Mouse (Mus musculus) embryonic facial prominence, embryonic 15.5 days (tissue): ENCODE data around the gene Dock7. TPM values are rescaled to one million over a fixed set of nuclear protein-coding genes. Genes with fewer than 3 reads are reported as not detected.

Experiments
- ATAC-seq: fragments of 200-750 bp; cut with Nextera tagmentation; 2 replicates; pipeline ENCODE4 v1.8.0; 2017; ENCODE audit warnings: low read depth, moderate TSS enrichment; ENCODE audit not compliant: insufficient number of reproducible peaks, low FRiP score, low TSS enrichment
- H3K27ac ChIP-seq: fragments of 300-500 bp; sonication (generic); replicated peaks from 2 replicates; pipeline ENCODE4 v1.5.1; 2015; ENCODE audit warnings: mild to moderate bottlenecking, inconsistent platforms
- H3K27me3 ChIP-seq: fragments of 300-500 bp; sonication (generic); 2 replicates; pipeline ENCODE4 v1.6.1; 2015; ENCODE audit warnings: inconsistent platforms
- H3K36me3 ChIP-seq: fragments of 300-500 bp; sonication (generic); 2 replicates; pipeline ENCODE4 v1.6.1; 2015; ENCODE audit warnings: mild to moderate bottlenecking, inconsistent platforms
- H3K4me1 ChIP-seq: fragments of 300-500 bp; sonication (generic); 2 replicates; pipeline ENCODE4 v1.6.1; 2015; ENCODE audit warnings: inconsistent platforms
- H3K4me2 ChIP-seq: fragments of 300-500 bp; sonication (generic); replicated peaks from 2 replicates; pipeline ENCODE4 v1.6.1; 2015; ENCODE audit warnings: mild to moderate bottlenecking, inconsistent platforms
- H3K4me3 ChIP-seq: fragments of 300-500 bp; sonication (generic); replicated peaks from 2 replicates; pipeline ENCODE4 v1.5.1; 2015; ENCODE audit warnings: mild to moderate bottlenecking, inconsistent platforms
- H3K9ac ChIP-seq: fragments of 300-500 bp; sonication (generic); 2 replicates; pipeline ENCODE4 v1.6.1; 2015; ENCODE audit warnings: inconsistent platforms
- H3K9me3 ChIP-seq: fragments of 300-500 bp; sonication (generic); replicated peaks from 2 replicates; pipeline ENCODE4 v1.6.1; 2016; ENCODE audit warnings: inconsistent platforms
- WGBS: fragments of 180-500 bp; shearing (Covaris S2); methylation state at CpG from one replicate; pipeline ENCODE4 v1.1.7; 2015; 5-methylcytosine and 5-hydroxymethylcytosine counted together
- polyA plus RNA-seq: library from polyadenylated mRNA; unstranded; fragments of >200 nt; fragmentation: Nextera tagmentation; extraction: Ambion mirVana; gene quantifications from 2 replicates; pipeline ENCODE4 v1.2.1, GENCODE M21; 2015

The Dock7 gene
- polyA plus RNA-seq, 1 experiment from 2014 or later: 46.7 TPM

DNA sequence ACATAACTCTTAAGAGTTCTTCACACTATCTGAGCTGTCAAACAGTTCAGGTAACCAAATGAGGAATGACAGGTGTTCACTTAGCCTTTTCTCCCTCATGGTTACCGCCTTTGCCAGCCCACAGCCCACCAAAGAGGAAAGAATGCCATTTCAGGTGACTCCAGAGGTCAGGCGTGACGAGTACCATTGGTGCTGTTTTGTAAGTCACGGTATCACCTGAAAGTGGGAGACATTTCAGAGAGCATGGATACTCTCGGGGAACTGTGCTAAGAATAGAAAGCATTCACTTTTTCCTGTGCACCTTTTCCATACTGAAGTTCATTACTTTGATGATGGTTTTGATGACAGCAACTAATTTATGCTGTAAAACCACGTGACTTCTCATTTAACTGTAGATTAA lies 184.7 kb downstream of the Dock7 start:
- peaks cover 60% of the 10 kb centered on the region for H3K36me3 ChIP-seq
- no peak for ATAC-seq
- H3K4me1 ChIP-seq: no peaks in the 10 kb centered on the region
- H3K27me3 ChIP-seq: no peaks in the 10 kb centered on the region
- H3K9me3 ChIP-seq: no peaks in the 10 kb centered on the region
- WGBS: 82% methylated on average over 6 of the region's 6 CpGs
- no peak overlapping the region for H3K27ac ChIP-seq
- H3K9ac ChIP-seq: no peak overlapping the region
- H3K4me3 ChIP-seq: no peak overlapping the region
- H3K4me2 ChIP-seq: no peak overlapping the region

- no peak for ATAC-seq
- no peak overlapping the region for H3K27ac ChIP-seq
- H3K27me3 ChIP-seq: no peaks in the 10 kb centered on the region
- no peaks in the 10 kb centered on the region for H3K9me3 ChIP-seq
- peak overlapping the region; percentile 64 for H3K4me3 ChIP-seq
- peak overlapping the region; percentile 77 for H3K4me2 ChIP-seq
- H3K4me1 ChIP-seq: peaks cover 18% of the 10 kb centered on the region
- H3K36me3 ChIP-seq: peaks cover 6% of the 10 kb centered on the region; the same call in 1 of the 2 replicates
- 0 out of 2 replicates have a peak overlapping the region, but pooled peaks have one; percentile 3 for H3K9ac ChIP-seq
- 14% methylated on average over 6 of the region's 6 CpGs for WGBS
Observed at GRCm38 (mm10) chr4:98925250-98925781, 195.4 kb downstream of the Dock7 start.

DNA sequence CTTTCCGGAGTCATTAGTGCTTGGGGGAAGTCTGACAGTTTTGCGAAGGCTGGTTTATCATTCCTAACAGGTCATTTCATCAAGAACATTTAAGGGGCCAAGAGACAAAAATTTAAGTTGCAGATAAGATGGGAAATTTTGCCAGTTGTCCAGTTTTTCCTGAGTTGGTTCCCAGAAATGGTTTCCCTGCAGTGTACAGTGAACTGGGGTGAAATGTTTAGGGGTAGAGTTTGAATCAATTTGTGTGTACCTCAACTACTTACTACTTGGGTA lies 195.9 kb downstream of the Dock7 start:
- Histone ChIP-seq H3K9me3 (no peaks in the 10 kb centered on the region), H3K4me2 (peak overlapping the region; percentile 77), H3K27ac (peak overlapping the region; percentile 100), H3K9ac (peak overlapping the region; percentile 68), H3K27me3 (no peaks in the 10 kb centered on the region), H3K36me3 (peaks cover 2% of the 10 kb centered on the region; the same call in 1 of the 2 replicates), H3K4me1 (peaks cover 18% of the 10 kb centered on the region), H3K4me3 (peak overlapping the region; percentile 64)
- no peak for ATAC-seq
- WGBS: 2% methylated on average over 2 of the region's 2 CpGs

DNA sequence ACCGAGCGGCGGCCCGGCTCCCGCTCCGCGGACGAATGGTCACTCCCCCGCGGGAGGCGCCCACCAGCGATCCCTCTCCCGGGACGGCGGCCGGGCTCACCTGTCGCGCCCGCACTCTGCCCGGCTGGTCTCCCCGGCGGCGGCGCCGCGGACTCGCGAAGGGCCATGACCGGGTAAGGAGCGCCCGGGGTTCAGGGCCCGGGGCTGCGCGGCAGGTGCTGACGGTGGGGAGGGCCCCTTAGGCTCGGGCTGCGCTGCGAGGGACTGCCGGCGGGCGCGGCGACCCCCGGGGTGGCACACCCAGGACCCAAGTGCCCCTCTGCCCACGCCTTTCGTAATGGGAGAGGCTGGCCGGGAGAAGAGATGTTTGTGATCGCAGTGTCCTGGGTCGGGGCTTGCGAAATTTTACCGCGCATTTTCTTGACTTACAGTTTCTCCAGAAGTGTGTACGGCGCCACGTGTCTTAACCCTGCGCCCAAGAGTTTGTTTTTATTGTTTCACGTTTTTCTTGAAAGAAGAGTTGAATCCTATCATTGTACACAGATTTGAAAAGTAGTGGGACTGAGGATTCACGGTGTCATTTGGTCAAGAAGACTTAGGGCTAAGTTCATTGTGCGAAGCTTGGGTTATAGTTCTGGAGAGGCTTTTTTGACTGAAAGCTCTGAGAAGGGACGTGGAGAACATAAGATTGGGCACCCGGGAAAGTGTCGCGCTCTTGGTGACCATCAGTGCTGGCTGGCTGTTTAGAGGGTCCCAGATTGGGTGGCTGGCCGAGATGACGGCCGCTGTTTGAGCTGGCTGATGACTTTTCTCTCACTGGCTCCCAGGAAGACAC lies 196.4 kb downstream of the Dock7 start:
- peak; percentile 0; the same call in 1 of the 2 replicates for ATAC-seq
- H3K9me3 ChIP-seq: no peaks in the 10 kb centered on the region
- peaks cover 18% of the 10 kb centered on the region for H3K4me1 ChIP-seq
- H3K4me3 ChIP-seq: peak overlapping the region; percentile 64
- H3K27me3 ChIP-seq: no peaks in the 10 kb centered on the region
- peaks cover 2% of the 10 kb centered on the region; the same call in 1 of the 2 replicates for H3K36me3 ChIP-seq
- peak overlapping the region; percentile 68 for H3K9ac ChIP-seq
- H3K27ac ChIP-seq: peak overlapping the region; percentile 100
- peak overlapping the region; percentile 77 for H3K4me2 ChIP-seq
- WGBS: under 1% methylated on average over 65 of the region's 66 CpGs

DNA sequence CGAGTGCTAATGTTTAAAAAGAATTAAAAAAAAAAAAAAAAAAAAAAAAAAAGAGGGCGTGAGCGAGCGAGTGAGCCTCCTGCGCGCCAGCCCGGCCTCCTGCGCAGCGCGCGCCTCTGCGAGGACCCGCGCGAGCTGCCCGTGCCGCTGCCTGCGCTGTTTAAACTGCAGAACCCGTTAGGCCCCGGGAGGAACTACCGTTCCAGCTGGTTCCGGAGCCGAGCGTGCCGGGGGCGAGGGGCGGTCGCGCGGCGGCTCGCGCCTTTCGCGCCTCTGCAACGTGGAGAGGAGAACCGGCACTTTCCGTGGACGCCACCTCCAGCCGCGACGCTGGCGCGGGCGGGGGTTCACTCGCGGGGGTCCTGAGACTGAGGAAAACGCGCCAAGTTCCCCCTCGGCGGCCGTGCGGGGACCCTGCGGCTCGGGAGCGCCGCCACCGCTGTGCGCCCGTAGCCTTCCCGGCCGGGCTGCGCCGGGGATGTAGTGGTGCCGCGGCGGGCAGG lies 197.1 kb downstream of the Dock7 start, which contains the start of gene Usp1:
Gene Usp1, plus strand, starts transcription at position 243 of the 503 bp plus-strand sequence.
- WGBS: 0% methylated on average over 45 of the region's 67 CpGs
- no peaks in the 10 kb centered on the region for H3K27me3 ChIP-seq

DNA sequence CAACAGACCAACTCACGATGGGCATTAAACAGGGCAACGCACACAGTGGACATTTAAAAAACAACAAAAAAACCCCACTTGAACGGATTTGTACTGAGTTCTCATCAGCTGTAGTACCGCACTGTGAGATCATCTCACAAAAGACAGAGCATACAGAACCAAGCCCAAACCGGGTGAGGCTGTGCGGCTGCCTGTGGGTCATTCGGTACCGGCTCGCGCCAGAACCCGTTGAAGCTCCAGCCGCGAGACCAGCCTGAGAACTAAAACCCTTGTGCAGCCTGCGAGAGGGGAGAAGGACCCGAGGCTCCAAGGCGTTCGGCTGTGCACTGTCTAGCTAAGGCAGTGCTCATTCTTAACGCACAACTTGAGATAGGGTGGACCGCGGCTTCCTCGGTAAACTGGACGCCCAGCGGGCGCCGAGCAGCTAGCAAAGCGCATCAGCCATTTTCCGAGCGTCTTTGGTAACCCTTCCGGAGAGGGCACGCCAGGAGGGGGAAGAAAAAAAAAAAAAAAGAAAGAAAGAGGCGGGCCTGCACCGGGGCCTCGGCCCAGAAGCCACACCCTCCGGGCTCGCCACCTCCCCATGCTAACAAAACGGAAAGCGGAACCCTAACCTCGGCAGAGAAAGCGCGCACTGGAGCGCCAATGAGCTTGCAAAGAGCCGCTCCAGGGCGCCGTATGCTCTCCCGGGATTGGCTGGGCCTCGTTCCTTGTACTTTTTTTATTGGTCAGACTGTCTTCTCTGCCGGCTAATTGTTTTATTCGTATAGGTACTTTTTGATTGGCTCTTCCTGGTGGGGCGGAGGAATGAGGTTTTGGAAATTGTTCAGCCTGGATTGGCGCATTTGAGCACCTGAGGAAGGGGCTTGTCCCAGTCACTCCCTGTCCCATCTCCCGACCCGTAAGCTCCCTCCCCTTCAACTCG lies 197.8 kb downstream of the Dock7 start:
- Histone ChIP-seq H3K4me3 (peak overlapping the region; percentile 64), H3K27ac (peak overlapping the region; percentile 100), H3K4me1 (peaks cover 18% of the 10 kb centered on the region), H3K27me3 (no peaks in the 10 kb centered on the region), H3K36me3 (no peaks in the 10 kb centered on the region), H3K9ac (peak overlapping the region; percentile 77), H3K4me2 (peak overlapping the region; percentile 77), H3K9me3 (no peaks in the 10 kb centered on the region)
- peak; percentile 97 for ATAC-seq
- WGBS: under 1% methylated on average over 53 of the region's 53 CpGs

More for the DNA sequence above, 197.1 kb downstream of the Dock7 start, which contains the start of gene Usp1:
- Histone ChIP-seq H3K4me3 (peak within 1 kb of the TSS; percentile 64), H3K36me3 (no peaks in the 10 kb centered on the region), H3K4me2 (peak within 1 kb of the TSS; percentile 77), H3K9ac (peak within 1 kb of the TSS; percentile 77), H3K27ac (peak within 1 kb of the TSS; percentile 100), H3K4me1 (peaks cover 18% of the 10 kb centered on the region), H3K9me3 (no peaks in the 10 kb centered on the region)
- ATAC-seq: peak; percentile 58

DNA sequence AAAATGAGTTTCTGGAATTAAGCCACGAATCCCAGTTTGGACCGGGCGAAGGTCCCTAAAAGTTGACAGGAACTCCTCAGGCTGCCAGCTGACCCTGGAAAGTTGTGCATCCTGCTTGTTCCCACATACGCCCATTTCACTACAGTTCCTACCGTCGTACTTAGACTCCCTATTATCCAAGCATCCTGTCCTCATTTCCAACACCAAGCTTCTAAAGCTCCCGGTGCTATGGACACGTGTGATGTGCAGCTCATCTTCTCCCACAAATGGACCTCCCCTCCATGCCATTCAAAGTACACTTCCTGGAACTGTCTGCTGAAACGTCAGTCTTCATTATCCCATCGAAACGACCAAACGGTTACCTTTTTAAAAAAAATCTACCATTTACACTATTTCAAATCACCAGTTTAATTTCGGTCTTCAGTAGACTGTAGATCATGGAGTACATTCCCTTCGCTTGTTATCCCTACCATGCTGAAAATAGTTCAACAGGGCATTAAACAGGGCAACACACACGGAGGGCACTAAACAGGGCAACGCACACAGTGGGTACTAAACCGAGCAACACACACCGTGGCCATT lies 198.6 kb downstream of the Dock7 start:
- Histone ChIP-seq H3K4me2 (peak overlapping the region; percentile 77), H3K36me3 (no peaks in the 10 kb centered on the region), H3K9ac (peak overlapping the region; percentile 77), H3K9me3 (no peaks in the 10 kb centered on the region), H3K27ac (peak overlapping the region; percentile 98), H3K27me3 (no peaks in the 10 kb centered on the region), H3K4me3 (peak overlapping the region; percentile 64), H3K4me1 (peaks cover 18% of the 10 kb centered on the region)
- 11% methylated on average over 18 of the region's 18 CpGs for WGBS
- no peak for ATAC-seq

DNA sequence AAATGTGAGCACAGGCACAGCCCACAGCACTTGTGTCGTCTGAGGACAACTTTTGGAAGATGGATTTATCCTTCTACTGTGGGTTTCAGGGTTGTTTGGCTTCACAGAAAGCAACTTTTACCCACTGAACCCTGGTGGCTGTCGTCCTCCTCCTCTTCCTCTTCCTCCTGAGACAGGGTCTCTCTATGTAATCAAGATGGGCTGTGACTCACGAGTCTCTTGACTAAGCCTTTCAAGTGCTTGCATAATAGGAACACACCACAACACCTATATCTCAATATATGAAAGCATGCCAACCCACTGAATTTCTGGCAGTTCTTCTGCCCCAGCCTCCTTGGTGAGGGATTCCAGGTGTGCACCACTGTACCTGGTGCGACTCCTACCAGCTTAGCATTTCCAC lies 199.8 kb downstream of the Dock7 start:
- H3K4me2 ChIP-seq: no peak overlapping the region
- no peak overlapping the region for H3K27ac ChIP-seq
- H3K36me3 ChIP-seq: no peaks in the 10 kb centered on the region
- no peak overlapping the region for H3K4me3 ChIP-seq
- H3K4me1 ChIP-seq: peaks cover 16% of the 10 kb centered on the region
- H3K27me3 ChIP-seq: no peaks in the 10 kb centered on the region
- 85% methylated on average over 4 of the region's 4 CpGs for WGBS
- H3K9ac ChIP-seq: no peak overlapping the region
- H3K9me3 ChIP-seq: no peaks in the 10 kb centered on the region
- no peak for ATAC-seq

DNA sequence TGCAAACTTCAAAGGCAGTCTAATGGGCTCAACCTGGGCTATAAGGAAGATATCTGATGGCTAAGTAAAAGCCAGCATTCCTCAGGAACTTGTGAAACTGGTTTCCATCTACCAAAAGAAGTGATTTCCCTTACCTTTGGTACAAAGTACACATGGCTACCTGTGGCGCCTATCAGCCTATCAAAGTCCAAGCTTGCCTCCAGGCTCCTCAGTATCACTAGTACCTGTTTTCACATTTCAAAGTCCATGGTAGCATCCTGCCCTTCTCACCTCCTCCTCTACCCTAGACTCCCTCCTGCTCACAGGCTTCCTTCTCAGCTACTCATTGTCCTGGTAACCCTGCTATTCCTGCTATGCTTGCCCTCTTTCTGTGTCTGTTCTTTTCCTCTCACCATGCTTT lies 202.5 kb downstream of the Dock7 start:
- H3K4me1 ChIP-seq: peaks cover 5% of the 10 kb centered on the region; the same call in 1 of the 2 replicates
- no peak for ATAC-seq
- 88% methylated on average over 1 of the region's 1 CpGs for WGBS

DNA sequence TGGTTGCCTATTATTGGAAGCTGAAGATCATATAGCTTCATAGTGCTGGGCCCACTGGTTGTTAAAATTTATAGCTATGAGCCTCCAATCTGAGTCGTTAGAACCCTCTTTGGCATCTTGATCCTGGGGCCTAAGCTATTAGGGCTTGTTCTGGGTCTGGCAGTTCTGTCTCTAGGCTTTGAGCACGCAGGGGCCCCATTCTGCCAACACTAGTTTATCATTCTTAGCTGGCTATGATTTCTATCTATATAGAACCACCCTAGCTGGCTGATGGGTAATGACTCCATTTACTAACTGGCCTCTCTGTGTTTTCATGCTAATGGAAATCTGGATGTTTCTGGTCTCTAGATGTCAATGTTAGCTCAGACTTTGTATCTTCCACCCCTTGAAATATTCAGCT lies 203.0 kb downstream of the Dock7 start:
- WGBS: 83% methylated on average over 2 of the region's 2 CpGs
- H3K9ac ChIP-seq: no peak overlapping the region
- no peaks in the 10 kb centered on the region for H3K27me3 ChIP-seq
- H3K9me3 ChIP-seq: no peaks in the 10 kb centered on the region
- no peaks in the 10 kb centered on the region for H3K36me3 ChIP-seq
- H3K4me2 ChIP-seq: no peak overlapping the region
- H3K27ac ChIP-seq: no peak overlapping the region
- no peak overlapping the region for H3K4me3 ChIP-seq
- peaks cover 5% of the 10 kb centered on the region; the same call in 1 of the 2 replicates for H3K4me1 ChIP-seq
- no peak for ATAC-seq

More for the DNA sequence above, 202.5 kb downstream of the Dock7 start:
- H3K36me3 ChIP-seq: no peaks in the 10 kb centered on the region
- H3K9ac ChIP-seq: no peak overlapping the region
- no peaks in the 10 kb centered on the region for H3K9me3 ChIP-seq
- no peak overlapping the region for H3K4me3 ChIP-seq
- H3K27me3 ChIP-seq: no peaks in the 10 kb centered on the region
- H3K4me2 ChIP-seq: no peak overlapping the region
- no peak overlapping the region for H3K27ac ChIP-seq
